In genomic region chr19:43387071-43387770, GRCm38 (mm10) we compare ENCODE assay signal across 8 mouse cellular contexts. TPM values are rescaled to one million over a fixed set of nuclear protein-coding genes. Genes with fewer than 3 reads are reported as not detected.
DNase-seq lines count a peak whose midpoint lies in the region; ATAC-seq and TF ChIP-seq lines count a peak whose summit lies in the region.
"Had no signal": no experiment of that assay in that cellular context is flagged by ENCODE, and none has a peak within 500 bp of the region (broad histone marks: within the 10 kb centered on the region; RNA-seq: fewer than 3 reads in every experiment).

No protein-coding gene starts in this region.

- H3K9me3 ChIP-seq in CH12.LX (replicated peaks; ENCODE audit: low read length), result no peaks in the 10 kb centered on the region
- no peaks in the 10 kb centered on the region for H3K9me3 ChIP-seq in hindbrain, embryonic 10.5 days
- no peaks in the 10 kb centered on the region for H3K9me3 ChIP-seq in midbrain, embryonic 11.5 days (ENCODE audit: control insufficient read depth, low read length)

- no peak for TF ChIP-seq EP300 in CH12.LX (IDR thresholded peaks at IDR 0.05; ENCODE audit: low read length)

- no peaks in the 10 kb centered on the region for H3K27me3 ChIP-seq in CH12.LX (replicated peaks)
- peaks cover 83% of the 10 kb centered on the region for H3K27me3 ChIP-seq in hindbrain, embryonic 10.5 days (ENCODE audit: insufficient read depth, poor library complexity, severe bottlenecking)
- H3K27me3 ChIP-seq in midbrain, embryonic 11.5 days (ENCODE audit: control insufficient read depth, insufficient read depth, low read length), result peaks cover 56% of the 10 kb centered on the region

- H3K36me3 ChIP-seq in CH12.LX (replicated peaks in 1 of 2; ENCODE audit: control insufficient read depth in 1 of 2, insufficient read depth in 1 of 2, low read length in 1 of 2), result no peaks in the 10 kb centered on the region
- H3K36me3 ChIP-seq in hindbrain, embryonic 10.5 days, result no peaks in the 10 kb centered on the region
- H3K36me3 ChIP-seq in midbrain, embryonic 11.5 days (ENCODE audit: control insufficient read depth, insufficient read depth, low read length), result no peaks in the 10 kb centered on the region

- peaks cover 3% of the 10 kb centered on the region in 2 experiments; a peak in 3 of 4 replicates for H3K4me1 ChIP-seq in CH12.LX (ENCODE audit: control insufficient read depth in 1 of 2, insufficient read depth in 2 of 2)
- H3K4me1 ChIP-seq in hindbrain, embryonic 10.5 days (replicated peaks), result peaks cover 40% of the 10 kb centered on the region
- peaks cover 11% of the 10 kb centered on the region for H3K4me1 ChIP-seq in midbrain, embryonic 11.5 days (ENCODE audit: control insufficient read depth, insufficient read depth, low read length)

- H3K27ac ChIP-seq in CH12.LX (ENCODE audit: insufficient read depth, low read depth), result no peak overlapping the region
- no peak overlapping the region for H3K27ac ChIP-seq in hindbrain, embryonic 10.5 days
- H3K27ac ChIP-seq in midbrain, embryonic 11.5 days (ENCODE audit: low read depth, low read length), result no peak overlapping the region
- H3K27ac ChIP-seq: left cerebral cortex, adult 2 months had no signal

- H3K9ac ChIP-seq in CH12.LX (ENCODE audit: insufficient read depth, low read depth), result no peak overlapping the region
- no peak overlapping the region for H3K9ac ChIP-seq in midbrain, embryonic 11.5 days (ENCODE audit: low read length)

- H3K79me2 ChIP-seq in CH12.LX (replicated peaks; ENCODE audit: control insufficient read depth, extremely low read depth, insufficient read depth, poor library complexity, severe bottlenecking), result no peaks in the 10 kb centered on the region

- no peak for TF ChIP-seq POLR2A in CH12.LX (IDR thresholded peaks at IDR 0.05; ENCODE audit: low read depth, low read length)

- dilution Hi-C loops in CH12.LX (cut with MboI; ENCODE audit: extremely low pct_ligation_motif_present, extremely low pct_unique_long_range_greater_than_20kb, low sequenced_read_pairs), result no loop called here

- in situ Hi-C loops in CH12.LX (cut with MboI; ENCODE audit: low pct_ligation_motif_present, low pct_unique_long_range_greater_than_20kb, low sequenced_read_pairs), result no loop called here

- ATAC-seq in midbrain, embryonic 11.5 days (ENCODE audit: low FRiP score), result no peak

- WGBS in hindbrain, embryonic 10.5 days, result 2% methylated on average over 14 of the region's 14 CpGs
- 2% methylated on average over 14 of the region's 14 CpGs for WGBS in midbrain, embryonic 11.5 days

- no peak overlapping the region for H3K4me3 ChIP-seq in CH12.LX (replicated peaks in 1 of 3; ENCODE audit: low read depth in 2 of 3, low read length in 2 of 3, poor library complexity in 1 of 3)
- H3K4me3 ChIP-seq in hindbrain, embryonic 10.5 days, result peak overlapping the region; percentile 51
- no peak overlapping the region; the same call in 1 of the 2 replicates for H3K4me3 ChIP-seq in midbrain, embryonic 11.5 days (ENCODE audit: low read depth, low read length)

- no peak for TF ChIP-seq RAD21 in CH12.LX (IDR thresholded peaks at IDR 0.05; ENCODE audit: low read depth, low read length)

- DNase-seq in CH12.LX (ENCODE audit: extremely low read depth), result no peak
- DNase-seq in Muller cell, postnatal 12 days (ENCODE audit: inconsistent ontology term), result peak; percentile 9
- peak; percentile 5 for DNase-seq in hindbrain, embryonic 10.5 days (ENCODE audit: low spot score)
- DNase-seq in midbrain, embryonic 11.5 days (ENCODE audit: low spot score, missing footprints), result peak; percentile 96
- DNase-seq in urinary bladder, postnatal 10 days (ENCODE audit: low spot score), result no peak
- DNase-seq in adrenal gland, postnatal 4 days (ENCODE audit: low spot score in 2 of 2), result no peak
- no peak for DNase-seq in testis, postnatal 10 days (ENCODE audit: low spot score)

- peak overlapping the region; percentile 82; the same call in 1 of the 2 replicates for H3K4me2 ChIP-seq in CH12.LX (ENCODE audit: insufficient read depth, low read depth, poor library complexity, severe bottlenecking)
- 0 out of 2 replicates have a peak overlapping the region, but pooled peaks have one; percentile 13 for H3K4me2 ChIP-seq in midbrain, embryonic 11.5 days

- no peak for TF ChIP-seq CTCF in CH12.LX (conservative IDR thresholded peaks at IDR 0.05 in 1 of 2, IDR thresholded peaks at IDR 0.05 in 1 of 2; ENCODE audit: low read depth in 2 of 2, low read length in 2 of 2)

TF ChIP-seq in CH12.LX, 34 proteins besides CTCF, POLR2A, EP300 and RAD21:
- TF ChIP-seq GABPA (IDR thresholded peaks at IDR 0.05; ENCODE audit: insufficient replicate concordance, low read depth, low read length), result no peak
- no peak for TF ChIP-seq E2F4 (IDR thresholded peaks at IDR 0.05; ENCODE audit: insufficient replicate concordance, low read depth, low read length)

RNA-seq across cellular contexts. Expression of gene Hpse2, which starts 0.9 kb away (rescaled TPM):
- total RNA-seq in CH12.LX (2012; rRNA removed) (not detected in 2 replicates), CH12.LX (2014; rRNA removed) (not detected in 2 replicates)
- polyA plus RNA-seq in CH12.LX (2012; ENCODE audit: insufficient read length, low read depth), result not detected in 2 replicates
- polyA plus RNA-seq in hindbrain, embryonic 10.5 days (2016; fragmentation: Nextera tagmentation; extraction: Ambion mirVana), result 0.70 and 2.7 TPM in 2 replicates
- 0.04 TPM in 1 of 2 replicates, not detected in the other for polyA plus RNA-seq in midbrain, embryonic 11.5 days (2014; fragmentation: Nextera tagmentation; extraction: Ambion mirVana)
- total RNA-seq in adrenal gland, postnatal 4 days (2021), result under 1 TPM in 1 of 2 experiments, not detected in 1; 0.11 TPM

RNA-seq across cellular contexts. Expression of gene Cnnm1, which starts 53.0 kb away (rescaled TPM):
- total RNA-seq in CH12.LX (2012; rRNA removed), result not detected in 2 replicates
- total RNA-seq in CH12.LX (2014; rRNA removed), result not detected in 2 replicates
- not detected in 2 replicates for polyA plus RNA-seq in CH12.LX (2012; ENCODE audit: insufficient read length, low read depth)
- polyA plus RNA-seq in hindbrain, embryonic 10.5 days (2016; fragmentation: Nextera tagmentation; extraction: Ambion mirVana), result 0.34 and 0.35 TPM in 2 replicates
- polyA plus RNA-seq in midbrain, embryonic 11.5 days (2014; fragmentation: Nextera tagmentation; extraction: Ambion mirVana), result 0.26 and 0.28 TPM in 2 replicates
- total RNA-seq in adrenal gland, postnatal 4 days (2021), result 1 to 10 TPM; 1.2 to 1.5 TPM

Comparison
In these comparisons a context has a peak if more than half of its experiments do, and no peak if none do; other contexts are left out.
1. DNase-seq: peak in Muller cell, postnatal 12 days (single experiment), hindbrain, embryonic 10.5 days (single experiment) and midbrain, embryonic 11.5 days (single experiment); none in CH12.LX (single experiment), urinary bladder, postnatal 10 days (single experiment), adrenal gland, postnatal 4 days (0 of 2) and testis, postnatal 10 days (single experiment).